Mouse (Mus musculus) v-Abl transformed pro-B cells (cell line): ENCODE measurements around the gene C3ar1.

Source experiments
- in situ Hi-C, 2 experiments: fragments of 400-800 bp; cut with MboI; formaldehyde crosslinking; loops; one replicate each; pipeline ENCODE4 v1.15.1; 2025; ENCODE audit not compliant: unreplicated experiment in 2 of 2

The C3ar1 gene

DNA sequence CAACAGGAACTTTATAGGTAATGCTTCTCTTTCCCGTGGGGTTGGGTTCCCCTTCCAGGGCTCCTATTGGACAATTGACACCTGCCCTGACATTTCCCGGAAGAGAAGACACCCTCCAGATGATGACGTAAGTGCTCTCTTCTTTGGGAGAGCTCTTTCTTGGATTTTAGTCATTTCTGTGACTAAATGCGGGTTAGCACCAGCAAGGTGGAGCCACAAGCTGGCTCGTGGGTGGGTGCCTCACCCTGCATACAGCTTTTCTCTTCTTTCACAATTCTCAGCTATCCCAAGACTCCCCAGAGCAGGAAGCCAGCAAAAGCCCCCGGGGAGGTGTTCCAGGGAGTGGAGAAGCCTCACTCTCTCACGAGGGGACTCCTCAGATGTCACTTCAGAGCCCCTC, 23.1 kb downstream of the C3ar1 start:
- in situ Hi-C loops: no loop called here

DNA sequence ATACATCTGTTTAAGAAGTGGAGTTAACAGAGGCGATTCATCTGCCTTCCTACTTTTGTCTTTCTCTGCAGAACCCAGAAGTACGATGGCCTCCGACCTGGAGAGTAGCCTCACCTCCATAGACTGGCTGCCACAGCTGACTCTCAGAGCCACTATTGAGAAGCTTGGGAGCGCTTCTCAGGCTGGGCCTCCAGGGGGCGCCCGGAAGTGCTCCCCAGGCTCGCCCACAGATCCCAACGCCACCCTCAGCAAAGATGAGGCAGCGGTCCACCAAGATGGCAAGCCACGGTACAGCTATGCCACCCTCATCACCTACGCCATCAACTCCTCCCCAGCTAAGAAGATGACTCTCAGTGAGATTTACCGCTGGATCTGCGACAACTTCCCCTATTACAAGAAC, 27.9 kb downstream of the C3ar1 start:
- in situ Hi-C loops: no loop called here

DNA sequence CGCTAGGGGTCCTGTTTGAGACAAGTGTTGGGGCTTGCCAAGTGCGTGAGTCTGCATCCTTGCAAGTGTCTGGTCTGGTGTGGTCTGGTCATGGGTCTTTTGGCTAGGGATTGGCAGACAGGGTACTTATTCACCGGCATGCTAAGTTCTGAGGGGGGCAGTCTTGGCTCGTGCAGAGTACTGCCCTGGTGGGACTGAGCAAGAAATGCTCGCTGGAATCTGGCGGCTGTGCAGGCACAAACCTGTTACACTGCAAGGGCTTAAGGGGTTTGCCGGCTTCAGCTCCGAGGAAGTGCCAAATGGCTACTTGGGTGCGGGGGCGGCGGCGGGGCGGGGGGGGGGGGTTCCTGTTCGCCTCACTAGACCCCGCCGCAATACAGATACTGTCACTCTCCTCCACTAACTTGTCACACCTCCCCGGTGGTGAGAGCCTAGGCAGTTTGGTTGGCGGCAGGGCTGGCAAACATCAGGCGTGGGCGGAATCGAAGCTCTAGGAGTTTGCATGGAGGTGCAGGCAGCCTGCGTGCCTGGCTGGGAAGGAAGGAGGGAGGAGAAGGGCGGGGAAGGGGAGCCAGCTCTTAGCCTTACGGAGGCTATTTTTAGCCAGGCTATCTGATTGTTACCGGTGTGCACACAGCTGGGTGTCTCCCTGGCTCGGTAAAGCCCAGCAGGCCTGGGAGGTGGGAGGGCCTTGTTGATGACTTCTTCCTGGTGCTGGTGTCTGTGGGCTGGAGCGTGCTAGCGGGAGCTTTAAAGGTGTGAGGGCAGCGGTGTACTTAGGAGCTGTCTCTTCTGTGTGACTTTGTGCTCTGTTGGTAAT, 29.8 kb downstream of the C3ar1 start:
- in situ Hi-C loops: no loop called here

DNA sequence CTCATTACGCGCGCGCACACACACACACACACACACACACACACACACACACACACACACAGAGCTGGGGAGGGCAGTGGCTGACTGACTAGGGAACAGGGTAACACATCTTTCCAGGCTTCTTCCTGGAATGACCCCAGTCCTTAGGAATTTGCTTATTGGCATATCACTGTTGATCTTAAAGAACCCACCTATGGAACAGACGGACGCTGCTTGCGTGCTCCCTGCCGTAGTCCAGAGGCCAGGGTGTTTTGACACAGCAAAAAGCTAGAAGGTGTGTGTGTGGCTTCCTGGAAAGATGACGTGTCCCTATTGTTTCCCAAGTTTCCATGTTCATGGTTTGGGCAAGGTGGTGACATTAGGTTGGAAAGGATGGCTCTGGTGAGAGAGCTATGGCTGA, 30.8 kb downstream of the C3ar1 start:
- in situ Hi-C loops: no loop called here

DNA sequence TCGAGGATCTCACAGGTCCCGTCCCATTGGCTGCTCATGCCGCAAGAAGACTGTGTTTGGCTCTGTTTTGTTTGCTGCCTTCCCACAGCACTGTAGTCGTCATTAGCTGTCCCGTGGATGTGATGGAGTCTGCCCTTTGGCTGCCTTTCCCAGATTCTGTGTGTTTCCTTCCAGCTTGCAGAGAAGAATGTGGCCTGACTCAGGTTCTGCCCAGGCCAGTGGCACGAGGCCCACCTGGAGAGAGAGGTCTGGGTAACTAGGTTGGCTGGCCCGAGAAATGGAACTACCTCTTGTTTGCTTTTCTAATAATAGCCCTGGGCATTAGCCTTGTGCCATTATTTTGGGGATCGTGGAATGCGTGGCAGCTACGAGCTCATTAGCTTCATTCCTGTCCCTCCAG, 31.9 kb downstream of the C3ar1 start:
- in situ Hi-C loops: loop anchor here (5.0 to 25.0 kb wide), 3 partner anchors 48 to 1553 kb away; partner anchors contain the start of gene Necap1 (in 1 of the 2)

DNA sequence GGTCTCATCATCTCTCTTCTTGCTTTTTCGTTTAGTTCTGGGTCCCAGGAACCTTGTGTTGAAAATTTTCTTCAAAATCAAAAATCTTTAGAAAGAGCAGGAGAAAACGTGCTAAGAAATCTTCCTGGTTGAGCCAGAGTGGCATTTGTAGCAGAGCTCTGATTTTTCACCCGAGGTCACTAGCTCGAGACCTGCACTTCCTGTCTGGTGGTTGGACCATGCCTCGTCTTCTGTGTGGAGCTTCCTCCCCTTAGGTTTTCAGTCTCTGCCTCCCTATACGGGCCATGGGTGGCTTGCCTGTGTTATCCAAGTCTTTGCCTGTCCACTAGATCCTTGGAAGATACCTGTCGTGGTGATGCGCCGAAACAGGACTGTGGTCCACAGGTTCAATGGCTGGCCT, 34.1 kb downstream of the C3ar1 start:
- in situ Hi-C loops: loop anchor here (5.0 to 25.0 kb wide), 3 partner anchors 50 to 1555 kb away; partner anchors contain the start of gene Necap1 (in 1 of the 2)

DNA sequence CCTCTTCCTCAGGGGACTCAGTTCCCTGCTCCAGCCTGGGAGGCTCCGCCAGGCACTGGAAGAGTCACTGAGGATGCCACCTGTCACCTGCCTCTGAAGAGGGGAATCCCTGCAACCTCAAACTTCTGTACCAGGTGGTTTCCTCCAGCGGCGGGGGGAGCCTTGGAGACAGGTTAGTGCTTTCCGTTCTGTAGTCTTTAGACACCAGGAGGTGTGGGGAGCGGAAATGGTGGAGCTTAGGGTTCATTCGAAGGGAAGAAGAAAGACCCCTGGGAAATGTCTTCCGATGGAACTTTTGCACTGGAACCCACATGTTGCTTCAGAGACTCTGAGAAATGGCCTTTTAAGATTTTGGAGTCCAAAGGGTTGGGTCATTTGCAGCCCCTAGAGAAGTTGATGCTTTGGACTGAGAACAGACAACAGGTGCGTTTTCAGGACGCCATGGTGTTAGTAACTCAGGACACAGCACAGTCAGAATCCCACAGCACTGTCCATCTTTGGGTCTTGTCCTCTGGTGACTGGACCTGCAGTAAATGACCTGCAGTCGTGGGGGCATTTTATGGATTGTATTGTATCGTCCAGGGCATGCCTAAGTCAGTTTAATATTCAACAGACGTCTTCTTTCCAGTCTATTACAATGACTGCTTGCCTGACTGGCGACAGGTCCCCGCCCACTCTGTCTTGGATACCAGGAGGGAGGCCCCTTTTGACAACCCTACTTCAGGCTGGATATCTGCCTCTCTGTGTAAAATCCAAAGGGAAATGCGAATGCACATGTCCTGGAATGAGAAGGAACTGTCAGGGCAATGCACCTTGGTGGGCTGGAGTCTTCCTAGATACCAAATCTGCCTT, 34.9 kb downstream of the C3ar1 start:
- in situ Hi-C loops: loop anchor here (5.0 to 25.0 kb wide), 3 partner anchors 51 to 1556 kb away; partner anchors contain the start of gene Necap1 (in 1 of the 2)

DNA sequence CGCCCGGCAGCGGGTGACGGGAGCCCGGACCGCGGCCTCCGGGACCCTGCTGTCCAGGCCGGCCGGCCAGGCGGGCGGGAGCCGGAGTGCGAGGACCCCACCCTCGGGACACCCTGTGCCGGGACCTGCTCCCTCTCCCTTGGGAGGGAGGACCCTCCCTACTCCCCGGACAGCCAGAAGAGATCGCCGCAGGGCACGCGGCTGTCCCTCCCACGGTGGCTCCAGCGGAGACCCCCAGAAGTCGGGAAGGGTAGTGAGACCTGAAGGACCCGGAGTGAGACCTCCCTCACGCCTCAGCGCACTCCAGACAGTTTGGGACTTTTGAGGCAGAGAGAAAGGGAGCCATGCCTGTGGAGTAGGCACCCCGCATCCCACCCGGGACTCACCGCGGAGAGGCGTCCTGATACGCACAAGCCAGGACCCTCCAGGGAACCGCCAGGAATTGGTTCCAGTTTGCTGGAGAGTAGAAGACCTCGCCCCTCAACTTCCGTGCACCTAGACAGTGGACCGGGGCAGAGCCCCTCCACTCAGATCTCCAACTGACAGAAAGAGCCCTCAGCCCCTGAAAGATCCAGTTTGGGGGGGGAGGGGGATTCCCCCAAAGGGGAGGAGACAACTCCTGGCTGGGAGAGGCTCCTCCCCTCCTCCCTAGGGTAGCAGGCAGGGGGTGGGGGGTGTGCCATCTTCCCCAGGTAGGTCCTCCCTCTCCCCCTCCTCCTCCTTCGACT, 35.7 kb downstream of the C3ar1 start:
- in situ Hi-C loops: loop anchor here (5.0 to 25.0 kb wide), 3 partner anchors 52 to 1557 kb away; partner anchors contain the start of gene Necap1 (in 1 of the 2)

DNA sequence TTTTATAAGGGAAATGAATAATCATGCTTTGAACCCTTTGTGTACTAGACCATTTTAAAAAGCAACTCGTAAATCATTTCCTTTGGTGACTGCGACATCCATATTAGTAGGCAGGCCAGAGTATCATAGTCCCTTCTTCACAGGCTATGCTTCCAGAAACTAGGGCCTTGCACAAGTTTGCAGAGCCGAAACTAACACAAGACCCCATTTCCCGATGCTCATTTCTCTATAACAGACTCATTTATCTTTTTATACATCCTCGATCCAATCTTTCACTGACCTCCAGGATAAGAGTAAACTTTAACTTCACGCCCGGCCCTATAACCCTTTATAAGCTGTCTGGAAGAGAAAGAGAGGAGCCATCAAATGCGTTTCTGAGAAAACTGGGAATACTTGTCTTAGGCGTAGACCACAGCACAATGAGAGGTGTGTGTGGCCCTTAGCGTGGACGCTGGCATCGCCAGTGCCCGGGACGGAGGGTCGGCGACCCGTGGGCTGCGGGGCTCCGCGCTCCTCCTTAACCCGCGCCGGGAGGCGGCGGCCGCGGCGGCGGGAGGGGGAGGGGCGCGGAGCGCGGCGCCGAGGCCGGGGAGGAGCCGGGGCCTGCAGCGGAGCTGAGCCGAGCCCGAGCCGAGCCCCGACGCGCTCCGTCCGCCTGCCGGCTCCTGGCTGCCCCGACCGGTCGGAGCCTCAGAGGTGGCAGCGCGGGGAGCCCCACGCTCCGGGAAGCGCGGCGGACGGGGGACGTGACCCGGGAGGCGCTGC, 36.5 kb downstream of the C3ar1 start, which contains the start of gene Foxj2:
Foxj2 (plus strand) TSS at position 609 of the 765 bp plus-strand sequence.
- in situ Hi-C loops: loop anchor here (5.0 to 25.0 kb wide), 6 partner anchors 53 to 1595 kb away; partner anchors contain the start of genes Necap1 (in 2 of the 2), Apobec1 (in 1 of the 2) and Pex5 (in 1 of the 2)

DNA sequence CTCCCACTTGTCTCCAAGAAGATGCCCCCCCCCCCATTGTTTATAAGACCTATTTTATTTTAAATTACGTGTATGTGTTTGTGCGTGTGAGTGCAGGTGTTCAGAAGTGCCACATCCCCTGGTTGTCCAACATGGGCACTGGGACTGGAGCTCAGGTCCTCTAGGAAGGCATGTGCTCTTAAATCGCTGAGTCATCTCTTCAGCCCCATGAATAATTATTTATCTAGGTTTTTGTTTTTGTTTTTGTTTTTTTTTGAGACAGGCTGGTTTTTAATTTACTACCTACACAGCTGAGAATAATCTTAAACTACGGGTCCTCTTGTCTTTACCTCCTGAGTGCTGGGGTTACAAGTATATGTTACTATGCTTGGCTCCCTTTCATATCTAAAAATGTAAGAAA, 42.3 kb downstream of the C3ar1 start:
- in situ Hi-C loops: loop anchor here (10.0 to 25.0 kb wide), 3 partner anchors 1449 to 1601 kb away; partner anchors contain the start of gene Pex5 (in 1 of the 2)

DNA sequence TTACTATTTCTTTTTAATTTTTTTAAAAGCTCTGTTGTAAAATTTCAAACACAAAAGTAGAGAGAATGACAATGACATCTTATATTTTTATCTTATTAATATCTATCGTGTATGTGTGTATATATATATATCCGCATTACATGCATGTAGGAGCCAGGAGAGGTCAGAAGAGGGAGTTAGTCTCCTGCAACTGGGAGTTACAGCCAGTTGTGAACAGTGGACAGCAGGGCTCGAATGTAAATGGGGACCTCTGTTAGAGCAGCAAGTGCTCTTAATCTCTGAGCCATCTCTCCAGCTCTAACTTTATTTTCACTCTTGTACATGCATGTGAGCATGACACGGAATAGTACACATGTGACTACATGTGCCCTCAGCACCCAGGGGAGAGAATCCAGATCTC, 43.2 kb downstream of the C3ar1 start:
- in situ Hi-C loops: loop anchor here (10.0 to 25.0 kb wide), 3 partner anchors 1450 to 1602 kb away; partner anchors contain the start of gene Pex5 (in 1 of the 2)

DNA sequence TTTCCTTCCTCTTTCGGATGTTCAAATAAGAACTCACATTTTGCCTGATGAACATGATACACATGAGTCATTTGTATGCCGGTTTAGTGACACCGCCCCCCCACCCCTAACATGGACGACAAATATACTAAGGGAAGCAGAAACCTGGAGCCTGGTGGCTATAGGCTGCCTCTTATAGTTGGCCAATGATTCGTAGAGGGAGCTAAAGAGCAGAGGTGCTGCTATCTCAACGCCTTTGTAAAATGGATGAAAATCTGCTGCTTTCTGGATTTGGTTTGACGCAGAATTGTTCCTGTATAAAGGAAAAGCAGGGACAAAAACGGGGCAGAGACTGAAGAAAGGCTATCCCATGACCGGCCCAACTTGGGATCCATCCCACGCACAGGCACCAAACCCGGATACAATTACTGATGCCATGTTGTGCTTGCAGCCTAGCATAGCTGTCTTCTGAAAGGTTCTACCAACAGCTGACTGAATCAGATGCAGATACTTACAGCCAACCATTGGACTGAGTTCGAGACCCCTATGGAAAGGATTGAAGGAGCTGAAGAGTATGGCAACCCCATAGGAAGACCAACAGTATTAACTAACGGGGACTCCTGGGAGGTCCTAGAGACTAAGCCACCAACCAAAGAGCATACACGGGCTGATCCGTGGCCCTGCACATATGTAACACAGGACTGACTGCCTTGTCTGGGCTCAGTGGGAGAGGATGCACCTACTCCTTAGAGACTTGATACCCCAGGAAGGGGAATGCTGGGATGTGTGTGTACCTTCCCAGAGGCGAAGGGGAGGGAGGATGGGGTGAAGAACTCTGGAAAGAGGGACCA, 44.0 kb downstream of the C3ar1 start:
- in situ Hi-C loops: loop anchor here (10.0 to 25.0 kb wide), 3 partner anchors 1450 to 1603 kb away; partner anchors contain the start of gene Pex5 (in 1 of the 2)

DNA sequence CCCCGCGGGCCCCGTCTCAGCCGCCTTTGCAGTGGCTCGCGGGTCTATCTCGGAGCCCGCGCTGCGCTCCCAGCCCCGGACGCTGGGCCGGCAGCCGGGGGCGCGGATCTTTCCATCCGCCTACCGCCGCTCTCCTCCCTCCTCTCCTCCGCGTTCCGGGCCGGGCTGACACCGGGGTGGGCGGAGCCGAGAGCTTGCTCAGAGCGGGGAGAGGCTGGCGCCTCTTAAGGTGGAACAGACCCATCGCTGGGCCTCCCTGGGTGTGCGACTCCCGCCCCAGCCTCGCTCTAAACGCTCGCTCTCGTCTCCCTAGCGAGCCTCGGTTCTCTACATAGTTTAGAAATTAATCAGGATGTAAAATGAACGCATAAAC, 44.7 kb downstream of the C3ar1 start:
- in situ Hi-C loops: loop anchor here (10.0 to 25.0 kb wide), 3 partner anchors 1451 to 1604 kb away; partner anchors contain the start of gene Pex5 (in 1 of the 2)

DNA sequence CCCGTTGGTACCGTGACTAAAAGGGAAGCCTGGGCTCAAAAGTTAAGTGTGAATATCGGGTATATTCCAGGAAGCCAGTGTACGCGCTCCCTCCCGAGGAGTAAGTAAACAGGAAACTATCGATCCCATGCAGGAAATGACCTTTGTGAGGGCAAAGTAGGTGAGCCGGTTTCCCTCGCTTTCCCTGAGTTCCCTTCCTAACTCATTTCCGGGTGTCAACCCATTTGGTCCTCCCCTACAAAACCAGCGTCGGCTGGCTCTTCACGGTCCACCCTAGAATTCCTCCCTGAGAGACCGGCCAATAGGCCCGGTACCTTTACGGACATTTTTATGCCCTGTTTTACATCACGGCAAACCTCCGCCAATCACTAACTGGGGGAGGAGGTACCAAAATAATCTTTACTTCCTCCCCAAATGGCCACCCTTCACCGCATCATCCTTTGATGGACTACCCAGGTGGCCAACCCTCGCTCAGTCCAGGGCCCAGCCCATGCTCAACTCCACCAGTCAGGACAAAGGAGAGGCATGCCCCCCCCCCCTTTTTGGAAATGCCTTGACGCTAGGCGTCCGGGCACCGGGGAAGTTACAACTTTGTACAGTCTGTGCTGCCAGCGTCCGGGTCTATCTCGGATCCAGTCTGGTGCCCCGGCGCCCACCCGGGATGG, 45.2 kb downstream of the C3ar1 start:
- in situ Hi-C loops: loop anchor here (10.0 to 25.0 kb wide), 3 partner anchors 1452 to 1604 kb away; partner anchors contain the start of gene Pex5 (in 1 of the 2)

DNA sequence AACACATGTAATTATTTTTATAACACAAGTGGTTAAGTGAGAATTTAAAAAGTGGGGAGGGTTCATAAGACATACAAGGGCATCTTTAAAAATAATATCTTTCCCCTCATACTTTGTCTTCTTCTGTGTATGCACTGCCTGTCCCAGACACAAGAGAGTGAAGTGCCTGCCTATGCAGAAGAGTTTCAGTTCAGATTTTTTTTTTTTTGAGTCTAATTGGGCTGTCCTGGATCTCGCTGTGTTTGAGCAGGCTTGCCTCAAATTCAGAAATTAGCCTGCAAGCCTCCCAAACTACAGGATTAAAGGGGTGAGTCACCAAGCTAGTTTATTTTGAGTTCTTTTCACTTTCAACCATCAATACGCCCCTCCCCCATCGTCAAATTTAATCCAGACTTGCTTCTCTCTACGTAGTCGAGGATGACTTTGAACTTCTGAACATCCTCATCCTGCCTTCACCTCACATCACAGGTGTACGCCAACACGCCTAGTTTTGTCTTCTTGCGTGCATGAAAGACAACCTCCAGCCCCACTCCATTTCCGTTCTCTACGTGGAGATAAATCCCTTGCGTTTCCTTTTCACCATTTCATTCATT, 45.8 kb downstream of the C3ar1 start:
- in situ Hi-C loops: loop anchor here (10.0 to 25.0 kb wide), 3 partner anchors 1452 to 1605 kb away; partner anchors contain the start of gene Pex5 (in 1 of the 2)

DNA sequence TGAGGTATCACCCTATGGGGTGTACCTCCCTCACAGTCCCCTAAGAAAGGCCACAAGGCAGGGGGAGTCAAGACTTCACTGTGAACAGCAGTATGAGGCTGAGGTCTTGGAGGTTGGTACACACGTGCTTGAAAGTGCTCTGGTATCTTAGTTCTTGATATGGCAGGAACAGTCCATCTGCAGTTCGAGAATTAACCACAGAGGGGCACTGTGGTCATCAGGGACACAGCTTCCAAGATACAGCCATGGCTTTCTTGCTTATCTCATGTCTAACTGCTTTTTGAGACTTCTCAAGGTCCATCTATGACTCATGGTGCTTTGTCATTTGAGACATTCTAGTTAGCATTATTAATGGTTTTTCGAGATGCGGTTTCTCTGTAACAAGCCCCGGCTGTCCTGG, 51.5 kb downstream of the C3ar1 start:
- in situ Hi-C loops: loop anchor here (10.0 to 25.0 kb wide), 2 partner anchors 310 to 1458 kb away; partner anchors contain the start of gene Rimklb (in 1 of the 2)
